Mouse (Mus musculus): Measurements from ENCODE around the gene Bnc2.

Bnc2 gene

GRCm38 (mm10) chr4:84502581-84503269, 172.3 kb downstream of the Bnc2 start:
- no peak for DNase-seq

GRCm38 (mm10) chr4:84500796-84501349, 174.2 kb downstream of the Bnc2 start:
- no peak for DNase-seq

- no peak for DNase-seq
Observed at GRCm38 (mm10) chr4:84500259-84500658, 174.8 kb downstream of the Bnc2 start.

DNA sequence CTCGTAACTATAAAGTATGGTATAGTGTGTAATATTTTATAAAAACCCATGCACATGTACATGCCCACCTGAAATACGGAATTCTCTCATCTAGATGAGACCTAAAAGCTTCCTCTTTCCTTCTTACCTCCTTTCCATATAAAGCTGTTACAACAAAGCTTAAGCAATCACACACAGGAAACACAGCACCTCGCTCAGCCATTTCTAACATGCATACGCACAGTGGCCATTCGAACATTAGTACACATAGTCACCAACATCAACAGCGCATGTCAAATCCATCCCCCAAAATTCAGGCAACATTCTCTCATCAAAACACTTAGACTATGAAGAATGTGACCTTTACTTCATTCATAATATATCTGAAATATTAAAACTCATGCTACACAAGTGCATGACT, 176.6 kb downstream of the Bnc2 start:
- no peak for DNase-seq

DNA sequence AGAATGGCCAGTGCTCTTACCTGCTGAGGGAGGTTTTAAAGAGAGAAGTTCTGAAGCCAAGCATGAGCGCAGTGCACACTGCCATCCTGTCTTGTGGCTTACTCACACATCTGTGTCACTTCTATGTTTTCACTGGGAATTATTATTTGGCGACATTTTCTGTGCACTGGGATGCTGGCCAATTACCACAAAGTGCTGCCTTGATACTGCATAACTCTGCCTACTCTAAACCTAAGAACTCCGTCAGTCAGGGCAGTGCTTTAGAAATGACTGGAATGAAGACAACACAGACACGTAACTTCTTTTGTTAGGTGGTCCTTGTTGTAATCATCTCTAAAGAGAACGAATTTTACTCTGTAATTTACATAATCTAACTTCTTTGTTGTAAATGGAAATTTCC, 186.8 kb downstream of the Bnc2 start:
- DNase-seq: no peak

GRCm38 (mm10) chr4:84482680-84483079, 192.4 kb downstream of the Bnc2 start:
- no peak for DNase-seq

GRCm38 (mm10) chr4:84472643-84473042, 202.4 kb downstream of the Bnc2 start:
- DNase-seq: no peak

GRCm38 (mm10) chr4:84470106-84470885, 204.8 kb downstream of the Bnc2 start:
- no peak for DNase-seq

GRCm38 (mm10) chr4:84469400-84469799, 205.7 kb downstream of the Bnc2 start:
- no peak for DNase-seq

DNA sequence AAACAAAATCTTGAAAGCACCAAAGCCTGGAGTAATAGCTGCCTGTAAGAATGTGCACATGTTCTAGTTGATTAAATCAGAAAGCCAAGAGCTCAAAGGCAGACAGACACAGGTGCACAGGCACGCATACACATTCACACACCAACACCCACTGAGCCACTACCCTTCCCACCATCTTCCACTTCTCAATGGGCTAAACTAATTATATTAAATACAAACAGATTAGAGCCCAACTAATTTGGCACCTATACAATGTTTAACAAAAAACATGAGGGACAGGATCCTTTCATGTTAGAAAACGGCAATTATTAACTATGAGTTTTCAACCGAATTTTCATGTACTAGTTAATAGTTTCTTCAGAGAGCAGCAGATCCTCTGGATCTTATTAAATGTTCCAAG, 207.4 kb downstream of the Bnc2 start:
- DNase-seq: no peak

DNA sequence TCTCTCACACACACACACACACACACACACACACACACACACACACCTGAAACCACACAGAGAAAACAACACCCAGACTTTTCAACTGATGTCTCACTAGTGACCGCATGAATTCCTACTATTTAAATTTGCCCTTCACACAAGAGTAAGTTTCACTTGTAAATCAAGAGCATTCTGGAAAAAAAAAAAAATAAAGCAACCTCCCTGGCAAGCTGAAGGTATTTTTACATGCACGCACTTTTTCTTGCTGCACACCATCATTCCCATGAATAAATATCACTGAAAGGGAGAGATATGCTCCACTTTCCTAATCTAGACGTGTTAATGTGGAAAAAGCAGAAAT, 216.9 kb downstream of the Bnc2 start:
- no peak for DNase-seq

- DNase-seq: no peak
Observed at GRCm38 (mm10) chr4:84457512-84458217, 217.4 kb downstream of the Bnc2 start.

DNA sequence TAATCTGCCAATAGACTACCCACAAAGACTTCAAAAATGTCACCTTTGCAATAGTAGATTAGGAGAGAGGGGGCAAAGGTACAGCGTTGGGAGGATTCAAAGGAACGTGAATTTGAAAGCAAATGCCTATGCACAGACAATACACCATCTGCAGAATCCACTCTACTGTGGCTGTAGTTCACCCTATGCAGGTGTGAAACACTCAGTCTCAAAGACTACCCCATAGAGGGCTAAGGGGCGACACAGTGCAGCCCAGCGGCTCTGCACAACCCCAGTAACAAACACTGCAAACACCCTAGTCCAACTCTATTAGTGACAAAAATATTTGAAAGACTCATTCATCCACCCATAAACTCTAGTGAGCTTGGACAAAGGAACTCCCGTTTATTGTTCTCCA, 218.2 kb downstream of the Bnc2 start:
- DNase-seq: no peak

DNA sequence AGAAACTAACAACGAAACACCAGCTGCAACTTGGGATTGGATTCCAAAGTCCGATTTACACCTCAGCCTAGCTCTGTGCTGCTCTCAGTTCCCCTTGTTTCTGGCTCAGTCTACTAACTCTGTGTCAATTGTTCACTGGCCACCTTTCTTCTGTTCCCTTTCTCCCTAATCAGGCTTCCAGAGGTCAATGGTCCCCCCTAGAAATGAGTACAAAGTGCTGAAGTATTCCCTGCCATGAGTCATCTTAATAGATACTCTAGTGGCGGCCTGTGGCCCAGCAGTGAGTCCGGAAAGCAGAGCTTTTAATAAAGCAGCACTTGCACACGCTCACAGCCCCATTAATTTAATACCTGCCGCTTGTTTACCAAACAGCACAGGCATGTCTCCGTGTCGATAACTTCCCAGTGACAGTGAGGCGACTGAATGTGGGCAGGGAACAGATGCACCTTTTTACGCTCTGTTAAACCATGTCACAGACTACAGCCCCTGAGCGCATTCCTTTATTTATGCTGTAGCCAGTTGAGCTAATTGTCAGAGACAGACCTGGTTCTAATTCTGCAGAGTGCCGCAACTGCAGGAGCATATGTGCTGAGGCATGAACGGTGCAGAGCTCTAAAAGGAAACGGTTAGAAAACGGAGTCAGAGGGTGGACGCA, 218.8 kb downstream of the Bnc2 start:
- no peak for DNase-seq

DNA sequence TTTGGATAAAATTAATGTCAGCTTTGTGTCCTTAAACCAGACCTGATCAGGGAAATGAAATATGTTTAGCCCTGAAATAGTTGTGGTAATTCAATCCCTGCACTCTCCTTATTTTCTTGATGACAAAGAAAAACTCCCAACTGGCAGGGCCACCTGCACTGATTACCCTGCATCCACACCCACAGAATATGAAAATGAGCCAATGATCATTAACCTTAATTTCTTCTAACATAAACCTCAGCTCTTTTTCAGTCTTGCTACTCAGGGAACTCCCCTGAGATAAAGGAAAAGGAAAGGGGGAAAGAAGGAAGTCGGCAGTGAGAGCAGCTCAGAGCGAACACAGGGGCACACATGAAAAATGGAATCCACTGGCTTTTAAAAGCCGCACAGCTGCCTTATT, 220.6 kb downstream of the Bnc2 start:
- DNase-seq: no peak

- DNase-seq: no peak
Observed at GRCm38 (mm10) chr4:84453586-84453985, 221.5 kb downstream of the Bnc2 start.

DNA sequence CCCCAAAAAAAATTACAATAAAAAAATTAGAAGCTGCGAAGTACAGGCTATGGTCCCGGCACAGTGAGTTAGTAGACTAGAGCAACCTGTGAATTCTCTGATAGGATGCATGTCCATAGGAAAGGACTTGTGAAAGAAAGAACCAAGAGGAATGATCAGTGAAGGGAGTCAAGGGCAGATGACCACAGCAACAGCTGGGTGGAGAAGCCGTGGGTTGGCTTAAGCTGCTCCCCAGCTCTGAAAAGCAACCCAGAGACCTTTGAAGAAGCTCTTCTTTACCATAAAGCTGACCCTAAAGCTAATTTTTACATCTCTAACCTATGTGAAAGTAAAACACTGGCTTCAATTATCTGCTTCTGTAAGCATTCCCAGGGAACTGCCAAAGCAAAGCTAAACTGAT, 222.4 kb downstream of the Bnc2 start:
- no peak for DNase-seq

DNA sequence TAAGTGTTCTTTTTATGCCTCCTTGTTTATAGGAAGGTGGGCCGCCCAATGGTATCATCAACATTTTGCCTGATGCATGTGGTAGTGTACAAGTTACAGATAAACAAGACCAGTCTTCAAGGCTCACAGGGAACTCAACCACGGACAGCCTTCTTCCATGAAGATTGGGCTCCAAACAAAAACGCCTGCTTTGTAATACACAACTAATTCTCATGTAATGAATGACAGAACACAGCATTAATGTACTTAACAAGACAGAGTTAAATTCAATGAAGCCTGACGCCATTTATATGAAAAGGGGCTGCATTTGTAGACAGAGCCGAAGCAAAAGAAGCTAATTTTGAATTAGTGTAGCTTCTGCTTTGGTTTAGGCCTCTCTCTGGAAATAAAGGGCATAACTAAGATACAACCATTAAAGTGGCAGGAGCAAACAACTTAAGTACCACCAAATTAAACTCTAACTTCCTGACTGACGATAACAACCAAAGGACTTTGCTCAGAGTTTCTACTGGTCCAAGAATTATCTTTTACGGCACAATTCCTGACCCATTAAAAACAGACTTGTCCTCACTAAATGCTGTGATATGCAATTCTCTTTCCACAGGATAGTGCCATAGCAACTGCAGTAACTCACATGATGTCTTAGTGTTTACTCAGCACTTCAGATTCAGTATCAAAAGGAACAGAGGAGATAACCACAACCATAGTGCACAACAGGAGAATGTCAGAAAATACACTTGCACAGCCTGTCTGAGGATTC, 225.6 kb downstream of the Bnc2 start:
- no peak for DNase-seq

GRCm38 (mm10) chr4:84433324-84433723, 241.8 kb downstream of the Bnc2 start:
- no peak for DNase-seq

- no peak for DNase-seq
Observed at GRCm38 (mm10) chr4:84431677-84432515, 243.2 kb downstream of the Bnc2 start.

DNA sequence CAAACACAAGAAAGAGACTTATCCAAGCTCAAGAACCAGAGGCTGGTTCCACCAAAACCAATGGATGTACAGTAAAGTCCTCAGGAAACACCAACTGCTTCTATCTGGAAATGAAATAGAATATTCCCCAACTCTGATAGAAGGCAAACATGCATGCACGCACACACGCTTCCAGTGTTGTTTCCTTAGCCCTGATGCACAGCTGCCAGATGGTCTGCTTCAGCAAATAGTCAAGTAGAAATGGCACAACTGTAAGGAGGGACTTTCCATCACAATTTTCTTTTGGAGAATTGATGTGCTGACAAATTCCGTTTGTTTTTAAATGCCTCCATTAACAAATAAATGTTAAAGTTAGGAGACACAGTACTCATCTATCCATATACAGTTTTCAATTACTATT, 247.1 kb downstream of the Bnc2 start:
- no peak for DNase-seq

- no peak for DNase-seq
Observed at GRCm38 (mm10) chr4:84411431-84411830, 263.6 kb downstream of the Bnc2 start.

Data from thymus, postnatal 25 days (tissue).